Mouse (Mus musculus) limb, embryonic 14.5 days (tissue): Measurements from ENCODE around the gene Cmbl. TPM values are rescaled to one million over a fixed set of nuclear protein-coding genes. Genes with fewer than 3 reads are reported as not detected.
"Not testable (repeated sequence)": the region's sequence is repeated elsewhere in the genome, so short reads cannot be mapped to it uniquely, and the experiment has no call there.

ENCODE experiments used
- ATAC-seq: fragments of 200-750 bp; cut with Nextera tagmentation; 2 replicates; pipeline ENCODE4 v1.8.0; 2017; ENCODE audit warnings: low read depth, moderate number of reproducible peaks, moderate TSS enrichment; ENCODE audit not compliant: low FRiP score
- DNase-seq: peaks from one replicate; pipeline ENCODE4 v3.0.0-alpha.2; 2015; ENCODE audit warnings: low spot score
- H3K27ac ChIP-seq: fragments of 300-500 bp; sonication (generic); replicated peaks from 2 replicates; pipeline ENCODE4 v1.5.1; 2014; ENCODE audit warnings: low read depth, mild to moderate bottlenecking, low read length, moderate library complexity, mixed read lengths
- H3K27me3 ChIP-seq: fragments of 300-500 bp; sonication (generic); 2 replicates; pipeline ENCODE4 v1.6.1; 2014; ENCODE audit warnings: low read length, mixed read lengths; ENCODE audit not compliant: control insufficient read depth, insufficient read depth
- H3K36me3 ChIP-seq: fragments of 300-500 bp; sonication (generic); 2 replicates; pipeline ENCODE4 v1.6.1; 2014; ENCODE audit warnings: mild to moderate bottlenecking, low read length, moderate library complexity, mixed read lengths; ENCODE audit not compliant: control insufficient read depth, insufficient read depth
- H3K4me1 ChIP-seq: fragments of 300-500 bp; sonication (generic); 2 replicates; pipeline ENCODE4 v1.6.1; 2014; ENCODE audit warnings: antibody characterized with exemption, low read length, mixed read lengths; ENCODE audit not compliant: control insufficient read depth, insufficient read depth
- H3K4me2 ChIP-seq: fragments of 300-500 bp; sonication (generic); replicated peaks from 2 replicates; pipeline ENCODE4 v1.6.1; 2014; ENCODE audit warnings: low read depth, mild to moderate bottlenecking, low read length, moderate library complexity; ENCODE audit not compliant: severe bottlenecking
- H3K4me3 ChIP-seq: fragments of 300-500 bp; sonication (generic); replicated peaks from 2 replicates; pipeline ENCODE4 v1.5.1; 2014; ENCODE audit warnings: low read length
- H3K9ac ChIP-seq: fragments of 300-500 bp; sonication (generic); 2 replicates; pipeline ENCODE4 v1.6.1; 2014; ENCODE audit warnings: mild to moderate bottlenecking, low read depth, low read length, moderate library complexity; ENCODE audit not compliant: severe bottlenecking
- H3K9me3 ChIP-seq: fragments of 300-500 bp; sonication (generic); 2 replicates; pipeline ENCODE4 v1.6.1; 2016; ENCODE audit warnings: low read length; ENCODE audit not compliant: control insufficient read depth
- POLR2A ChIP-seq: fragments of 200-500 bp; IDR thresholded peaks from 2 replicates; pipeline ENCODE4 v1.8.0; 2012; ENCODE audit warnings: inconsistent platforms, mild to moderate bottlenecking, moderate library complexity, borderline replicate concordance; ENCODE audit not compliant: insufficient read depth, insufficient read length; ENCODE audit errors: extremely low read depth
- WGBS: fragments of 180-500 bp; shearing (Covaris S2); extraction: QIAGEN DNeasy Blood & Tissue Kit; methylation state at CpG from one replicate; pipeline ENCODE4 v1.1.7; 2014; 5-methylcytosine and 5-hydroxymethylcytosine counted together
- polyA plus RNA-seq, 2 experiments: library from polyadenylated mRNA; depleted of rRNA in 1 of 2; stranded (reverse) in 1 of 2; unstranded in 1 of 2; fragments of >200 nt; fragmentation: Nextera tagmentation in 1 of 2; extraction: Ambion mirVana in 1 of 2; gene quantifications; 2 replicates each; pipeline versions ENCODE4 v1.2.1 to v1.2.3; 2012 to 2014

Gene Cmbl
- polyA plus RNA-seq, 2 experiments, result 2.2 to 3.0 TPM

DNA sequence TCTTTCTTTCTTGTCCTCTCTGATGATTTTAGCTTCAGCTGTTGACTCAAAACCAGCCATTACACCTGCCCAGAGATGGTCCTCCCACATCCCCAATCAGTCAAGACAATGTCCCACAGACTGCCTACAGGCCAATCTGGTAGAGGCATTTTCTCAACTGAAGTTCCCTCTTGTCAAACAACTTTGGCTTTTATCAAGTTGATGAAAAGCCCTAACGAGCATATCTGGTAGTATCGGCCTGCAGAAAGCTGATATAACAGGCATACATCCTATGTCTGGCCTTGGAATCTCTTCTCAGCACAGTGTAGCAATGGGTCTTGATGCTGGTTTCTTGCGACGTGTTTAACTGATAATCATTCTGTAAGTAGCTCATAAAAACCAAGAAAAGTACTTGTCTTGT is 8.1 kb downstream of the Cmbl start:
- Histone ChIP-seq H3K4me2 (no peak overlapping the region), H3K4me3 (no peak overlapping the region), H3K27me3 (no peaks in the 10 kb centered on the region), H3K36me3 (no peaks in the 10 kb centered on the region), H3K4me1 (peaks cover 20% of the 10 kb centered on the region), H3K9ac (no peak overlapping the region), H3K9me3 (no peaks in the 10 kb centered on the region), H3K27ac (no peak overlapping the region)
- 82% methylated on average over 4 of the region's 4 CpGs for WGBS
- DNase-seq, result no peak
- ATAC-seq, result no peak
- TF ChIP-seq POLR2A, result no peak

DNA sequence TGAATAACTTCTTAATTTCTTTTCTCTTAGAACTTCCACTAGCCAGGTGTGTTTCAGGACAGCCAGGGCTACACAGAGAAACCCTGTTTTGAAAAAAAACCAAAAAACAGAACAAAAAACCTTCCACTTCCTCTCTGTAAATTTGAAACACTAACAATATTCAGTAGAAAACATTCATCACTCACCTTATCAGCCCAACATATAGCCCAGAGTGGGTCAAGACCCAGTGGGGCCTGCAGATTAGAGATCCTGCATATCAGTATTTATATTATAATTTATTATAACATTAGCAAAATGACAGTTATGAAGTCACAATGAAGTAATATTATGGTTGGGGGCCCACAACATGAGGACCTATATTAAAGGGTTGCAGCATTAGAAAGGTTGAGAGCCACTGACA is 8.5 kb downstream of the Cmbl start:
- H3K4me1 ChIP-seq, result peaks cover 17% of the 10 kb centered on the region
- DNase-seq (no peak), ATAC-seq (no peak)
- no peak overlapping the region for H3K9ac ChIP-seq
- no peak overlapping the region for H3K4me3 ChIP-seq
- no peak overlapping the region for H3K4me2 ChIP-seq
- no peak for TF ChIP-seq POLR2A
- no peak overlapping the region for H3K27ac ChIP-seq
- no peaks in the 10 kb centered on the region for H3K9me3 ChIP-seq
- no peaks in the 10 kb centered on the region for H3K36me3 ChIP-seq
- no peaks in the 10 kb centered on the region for H3K27me3 ChIP-seq

DNA sequence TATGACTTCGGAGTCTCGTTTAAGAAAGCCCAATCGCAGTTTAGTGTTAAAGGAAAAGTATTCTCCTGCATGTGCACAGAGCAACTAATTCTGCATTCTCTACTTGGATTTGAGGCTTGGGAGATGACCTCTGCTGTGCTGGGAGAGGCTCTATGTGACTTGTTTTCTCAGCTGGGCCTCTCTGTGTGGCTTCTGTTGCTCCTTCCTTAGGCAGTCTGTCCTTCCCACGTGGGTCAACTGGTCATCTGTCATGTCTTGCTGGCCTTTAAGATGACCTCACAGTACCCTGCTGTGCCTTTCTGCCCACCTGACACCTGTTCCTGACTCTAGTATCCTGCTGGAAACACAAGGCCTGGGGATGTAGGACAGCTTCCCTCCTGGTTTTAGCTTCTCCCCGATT is 10.9 kb downstream of the Cmbl start:
- no peak overlapping the region for H3K9ac ChIP-seq
- 78% methylated on average over 5 of the region's 5 CpGs for whole genome bisulfite sequencing
- H3K4me3 ChIP-seq, result no peak overlapping the region
- H3K4me1 ChIP-seq, result peaks cover 13% of the 10 kb centered on the region
- no peak for TF ChIP-seq POLR2A
- no peak overlapping the region for H3K27ac ChIP-seq
- no peak for DNase-seq
- no peak overlapping the region for H3K4me2 ChIP-seq
- H3K36me3 ChIP-seq, result no peaks in the 10 kb centered on the region
- no peaks in the 10 kb centered on the region for H3K27me3 ChIP-seq
- H3K9me3 ChIP-seq, result no peaks in the 10 kb centered on the region
- no peak for ATAC-seq

DNA sequence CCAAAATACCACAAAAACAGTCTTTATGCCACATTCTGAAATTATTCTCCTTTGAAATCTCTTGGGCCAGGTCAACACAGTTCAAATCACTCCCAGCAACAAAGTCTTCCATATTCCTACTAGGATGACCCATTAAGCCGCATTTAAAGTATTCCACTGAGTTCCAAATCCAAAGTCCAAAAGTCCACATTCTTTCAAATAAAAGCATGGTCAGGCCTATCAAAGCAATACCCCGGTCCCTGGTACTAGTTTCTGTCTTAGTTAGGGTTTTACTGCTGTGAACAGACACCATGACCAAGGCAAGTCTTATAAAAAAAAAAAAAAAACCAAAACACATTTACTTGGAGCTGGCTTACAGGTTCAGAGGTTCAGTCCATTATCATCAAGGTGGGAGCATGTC is 15.9 kb downstream of the Cmbl start:
- 88% methylated on average over 2 of the region's 2 CpGs for WGBS
- H3K36me3 ChIP-seq, H3K4me1 ChIP-seq, H3K27ac ChIP-seq, H3K9ac ChIP-seq, H3K27me3 ChIP-seq, H3K4me2 ChIP-seq, H3K4me3 ChIP-seq, ATAC-seq, H3K9me3 ChIP-seq, DNase-seq: not testable (repeated sequence)

DNA sequence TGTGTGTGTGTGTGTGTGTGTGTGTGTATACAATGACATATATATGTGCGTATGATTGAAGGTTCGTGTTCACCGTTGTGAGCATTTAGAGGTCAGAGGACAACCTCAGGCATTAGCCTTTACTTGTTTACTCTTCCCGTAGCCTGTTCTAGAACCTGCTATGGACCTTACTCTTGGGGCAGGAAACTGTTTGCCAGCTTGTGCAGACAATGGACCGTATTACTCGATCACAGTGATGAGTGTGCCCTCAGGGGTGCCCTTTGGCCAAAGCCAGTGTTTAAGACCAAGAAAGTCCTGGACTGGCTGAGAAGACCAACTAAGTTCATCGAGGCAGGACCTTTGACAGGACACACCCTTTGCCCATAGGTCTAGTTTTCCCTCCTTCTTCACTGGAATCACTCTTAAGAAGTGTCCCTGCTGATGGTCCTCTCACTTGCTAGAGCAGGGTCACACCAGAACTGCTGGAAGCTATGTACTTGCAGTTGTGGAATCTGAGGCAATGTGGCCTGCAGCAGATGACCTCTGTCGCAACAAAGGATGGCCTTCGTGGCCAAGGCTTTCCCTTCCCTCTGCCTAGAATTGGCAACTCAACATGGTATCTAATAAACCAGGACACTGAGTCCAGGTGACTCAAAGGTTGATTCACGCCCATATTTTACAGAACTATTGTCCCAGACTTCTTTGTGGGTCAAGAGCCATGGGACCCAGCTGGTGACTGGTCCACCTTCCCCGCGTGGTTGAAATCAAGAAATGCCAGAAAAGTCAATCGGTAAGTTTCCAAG is 18.3 kb downstream of the Cmbl start:
- Histone ChIP-seq H3K9me3 (no peaks in the 10 kb centered on the region), H3K27me3 (no peaks in the 10 kb centered on the region)
- 89% methylated on average over 13 of the region's 13 CpGs for WGBS

More for the DNA sequence above, 18.3 kb downstream of the Cmbl start:
- Histone ChIP-seq H3K4me3 (no peak overlapping the region), H3K27ac (no peak overlapping the region), H3K4me2 (no peak overlapping the region), H3K36me3 (no peaks in the 10 kb centered on the region), H3K4me1 (no peaks in the 10 kb centered on the region), H3K9ac (no peak overlapping the region)
- ATAC-seq (no peak), DNase-seq (no peak)
- TF ChIP-seq POLR2A, result no peak
